Mouse (Mus musculus) kidney, adult 11 months (tissue): ENCODE measurements around the gene Acat2.
"Not testable (repeated sequence)": the region's sequence is repeated elsewhere in the genome, so short reads cannot be mapped to it uniquely, and the experiment has no call there.

Source experiments
- DNase-seq: peaks from one replicate; pipeline ENCODE4 v3.0.0; 2022

The Acat2 gene

GRCm38 (mm10) chr17:12905810-12906209 lies 54.7 kb downstream of the Acat2 start:
- no peak for DNase-seq

GRCm38 (mm10) chr17:12904349-12904748 lies 56.2 kb downstream of the Acat2 start:
- DNase-seq, result no peak

- DNase-seq, result no peak
These were observed 56.9 kb downstream of the Acat2 start for GRCm38 (mm10) chr17:12903372-12904333.

- DNase-seq, result no peak
These were observed 58.3 kb downstream of the Acat2 start for GRCm38 (mm10) chr17:12902291-12902690.

DNA sequence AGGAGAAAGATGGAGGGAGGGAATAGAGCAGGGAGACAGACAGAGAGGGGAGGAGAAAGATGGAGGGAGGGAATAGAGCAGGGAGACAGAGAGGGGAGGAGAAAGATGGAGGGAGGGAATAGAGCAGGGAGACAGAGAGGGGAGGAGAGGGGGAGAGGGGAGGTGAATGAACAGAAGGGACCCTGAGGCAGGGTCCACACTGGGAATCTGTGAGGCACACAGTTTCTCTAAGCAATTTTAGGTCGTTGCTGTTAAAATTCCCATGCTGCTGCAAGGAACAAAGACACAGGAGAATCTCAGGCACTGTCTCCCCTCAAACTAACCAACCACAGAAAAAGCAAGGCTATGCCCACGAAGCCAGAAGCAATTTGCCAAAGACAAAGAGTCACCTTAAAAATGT lies 61.9 kb downstream of the Acat2 start:
- DNase-seq, result not testable (repeated sequence)

DNA sequence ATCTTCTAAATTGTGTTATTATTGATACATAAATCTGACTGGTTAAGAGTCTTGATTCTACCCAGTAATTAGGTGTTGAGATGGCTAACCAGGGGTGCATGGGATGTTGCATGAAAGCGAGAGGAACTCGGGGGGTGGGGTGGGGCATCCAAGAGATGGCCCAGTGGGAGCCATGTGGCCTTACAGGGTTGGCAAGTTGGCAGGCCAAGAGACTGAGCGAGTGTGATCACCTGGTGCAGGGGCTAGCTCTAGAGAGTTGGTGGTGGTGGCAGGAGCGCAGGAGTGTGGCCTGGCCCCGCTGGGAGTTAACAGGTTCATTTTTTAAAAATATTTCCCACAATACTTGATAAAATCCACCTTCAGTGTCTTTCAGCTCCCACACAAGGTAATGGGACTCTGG lies 62.9 kb downstream of the Acat2 start:
- DNase-seq, result no peak
